Mouse (Mus musculus): ENCODE measurements around the gene Pclo. TPM values are rescaled to one million over a fixed set of nuclear protein-coding genes. Genes with fewer than 3 reads are reported as not detected.
"Not testable (repeated sequence)": the region's sequence is repeated elsewhere in the genome, so short reads cannot be mapped to it uniquely, and the experiment has no call there.

The Pclo gene
- total RNA-seq, 1 experiment from 2014 or later = 0.20 TPM

- no peak for ATAC-seq (replicated peaks in 1 of 2; ENCODE audit: insufficient read depth in 1 of 2, low FRiP score in 2 of 2, low TSS enrichment in 1 of 2, low read depth in 1 of 2, poor library complexity in 2 of 2, severe bottlenecking in 2 of 2)
These were observed 319.7 kb downstream of the Pclo start for GRCm38 (mm10) chr5:14834155-14834991.

- no peak for ATAC-seq (replicated peaks in 1 of 2; ENCODE audit: insufficient read depth in 1 of 2, low FRiP score in 2 of 2, low TSS enrichment in 1 of 2, low read depth in 1 of 2, poor library complexity in 2 of 2, severe bottlenecking in 2 of 2)
These were observed 338.9 kb downstream of the Pclo start for GRCm38 (mm10) chr5:14853650-14854049.

- ATAC-seq (replicated peaks in 1 of 2; ENCODE audit: insufficient read depth in 1 of 2, low FRiP score in 2 of 2, low TSS enrichment in 1 of 2, low read depth in 1 of 2, poor library complexity in 2 of 2, severe bottlenecking in 2 of 2) = not testable (repeated sequence)
These were observed 370.6 kb downstream of the Pclo start for GRCm38 (mm10) chr5:14885291-14885690.

GRCm38 (mm10) chr5:14892242-14892641 lies 377.5 kb downstream of the Pclo start:
- no peak for ATAC-seq (replicated peaks in 1 of 2; ENCODE audit: insufficient read depth in 1 of 2, low FRiP score in 2 of 2, low TSS enrichment in 1 of 2, low read depth in 1 of 2, poor library complexity in 2 of 2, severe bottlenecking in 2 of 2)

- not testable (repeated sequence) for ATAC-seq (replicated peaks in 1 of 2; ENCODE audit: insufficient read depth in 1 of 2, low FRiP score in 2 of 2, low TSS enrichment in 1 of 2, low read depth in 1 of 2, poor library complexity in 2 of 2, severe bottlenecking in 2 of 2)
These were observed 388.8 kb downstream of the Pclo start for GRCm38 (mm10) chr5:14903539-14903938.
